Mouse (Mus musculus) forebrain, embryonic 12.5 days (tissue): Measurements from ENCODE around the gene Rem2. TPM values are rescaled to one million over a fixed set of nuclear protein-coding genes. Genes with fewer than 3 reads are reported as not detected.

Experiments used
- ATAC-seq: fragments of 200-750 bp; cut with Nextera tagmentation; 2 replicates; pipeline ENCODE4 v1.8.0; 2017; ENCODE audit warnings: moderate TSS enrichment; ENCODE audit not compliant: low FRiP score
- H3K27ac ChIP-seq: fragments of 300-500 bp; sonication (generic); 2 replicates; pipeline ENCODE4 v1.5.1; 2016; ENCODE audit warnings: mild to moderate bottlenecking
- H3K27me3 ChIP-seq: fragments of 300-500 bp; sonication (generic); 2 replicates; pipeline ENCODE4 v1.6.1; 2016; ENCODE audit warnings: mild to moderate bottlenecking
- H3K36me3 ChIP-seq: fragments of 300-500 bp; sonication (generic); replicated peaks from 2 replicates; pipeline ENCODE4 v1.6.1; 2016; ENCODE audit warnings: mild to moderate bottlenecking
- H3K4me1 ChIP-seq: fragments of 300-500 bp; sonication (generic); 2 replicates; pipeline ENCODE4 v1.6.1; 2016
- H3K4me2 ChIP-seq: fragments of 300-500 bp; sonication (generic); 2 replicates; pipeline ENCODE4 v1.6.1; 2016; ENCODE audit warnings: mild to moderate bottlenecking, moderate library complexity
- H3K4me3 ChIP-seq: fragments of 300-500 bp; sonication (generic); replicated peaks from 2 replicates; pipeline ENCODE4 v1.5.1; 2016; ENCODE audit warnings: mild to moderate bottlenecking
- H3K9ac ChIP-seq: fragments of 300-500 bp; sonication (generic); 2 replicates; pipeline ENCODE4 v1.6.1; 2016; ENCODE audit warnings: mild to moderate bottlenecking
- H3K9me3 ChIP-seq: fragments of 300-500 bp; sonication (generic); 2 replicates; pipeline ENCODE4 v1.6.1; 2016
- WGBS: fragments of 180-500 bp; shearing (Covaris S2); methylation state at CpG from one replicate; pipeline ENCODE4 v1.1.7; 2016; 5-methylcytosine and 5-hydroxymethylcytosine counted together
- polyA plus RNA-seq: library from polyadenylated mRNA; unstranded; fragments of >200 nt; fragmentation: Nextera tagmentation; extraction: Ambion mirVana; gene quantifications from 2 replicates; pipeline ENCODE4 v1.2.1, GENCODE M21; 2016

The Rem2 gene
- polyA plus RNA-seq, 1 experiment from 2014 or later: 26.1 TPM

DNA sequence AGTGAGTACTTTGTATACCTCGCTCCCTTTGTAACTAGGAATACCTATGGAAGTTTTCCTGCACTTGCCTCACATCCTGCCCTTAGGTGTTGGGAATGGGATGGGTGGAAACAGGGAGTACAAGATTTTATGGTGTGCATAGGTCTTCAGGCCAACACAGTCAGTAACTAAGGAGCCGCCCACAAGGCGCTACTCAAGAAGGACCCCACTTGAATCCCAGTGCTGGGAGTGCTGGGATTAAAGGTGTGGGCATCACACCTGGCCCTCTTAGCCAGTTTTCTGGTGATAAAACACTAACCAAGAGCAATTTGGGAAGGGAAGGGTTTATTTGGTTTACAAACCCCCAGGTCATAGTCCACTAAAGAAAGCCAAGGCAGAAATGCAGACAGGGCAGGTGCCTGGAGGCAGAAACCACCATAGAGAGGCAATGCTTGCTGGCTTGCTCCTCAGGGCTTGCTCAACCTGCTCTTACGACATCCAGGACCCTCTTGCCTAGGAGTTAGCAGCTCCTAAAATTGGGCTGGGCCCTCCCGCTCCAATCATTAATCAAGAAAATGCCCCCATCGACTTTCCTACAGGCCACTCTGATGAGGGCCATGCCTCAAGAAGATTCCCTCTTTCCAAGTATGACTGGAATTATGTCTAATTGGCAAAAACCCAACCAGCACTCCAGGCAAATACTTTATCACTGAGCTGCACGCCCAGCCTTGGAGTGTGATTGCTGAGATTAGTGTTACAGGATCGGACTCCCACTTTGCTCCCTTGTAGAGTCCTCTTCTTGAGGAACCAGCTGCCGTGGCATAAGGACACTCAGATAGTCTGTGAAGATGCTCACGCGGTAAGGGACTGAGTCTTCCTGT, 21.0 kb upstream of the Rem2 start:
- Histone ChIP-seq H3K4me3 (no peak overlapping the region), H3K36me3 (no peaks in the 10 kb centered on the region), H3K27me3 (no peaks in the 10 kb centered on the region), H3K27ac (no peak overlapping the region), H3K9me3 (no peaks in the 10 kb centered on the region), H3K9ac (no peak overlapping the region), H3K4me1 (no peaks in the 10 kb centered on the region), H3K4me2 (no peak overlapping the region)
- ATAC-seq: no peak
- WGBS: 82% methylated on average over 11 of the region's 11 CpGs

DNA sequence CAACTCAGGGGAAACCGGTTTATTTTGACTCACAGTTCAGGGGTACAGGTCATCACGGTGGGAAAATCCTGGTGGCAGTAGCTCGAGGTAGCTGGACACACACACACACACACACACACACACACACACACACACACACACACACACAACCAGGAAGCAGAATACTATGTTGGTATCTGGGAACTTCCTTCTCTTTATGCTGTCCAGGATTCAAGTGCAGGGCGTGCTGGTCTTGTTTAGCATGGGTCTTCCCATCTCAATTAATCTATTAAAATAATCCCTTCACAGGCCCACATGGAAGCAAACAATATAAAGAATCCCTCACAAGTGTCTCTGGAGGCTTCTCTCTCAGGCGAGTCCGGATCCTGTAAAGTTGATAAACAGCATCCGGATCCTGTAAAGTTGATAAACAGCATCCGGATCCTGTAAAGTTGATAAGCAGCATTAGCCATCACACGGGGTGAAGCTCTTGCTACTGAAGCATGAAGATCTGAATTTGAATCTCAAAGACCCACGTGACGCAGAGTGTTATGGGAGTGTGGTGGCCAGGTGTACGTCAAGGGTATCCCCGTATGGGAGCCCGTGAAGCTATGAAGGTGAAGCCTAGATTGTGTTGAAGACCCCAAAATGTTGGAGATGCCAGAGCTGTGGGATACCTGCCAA, 17.9 kb upstream of the Rem2 start:
- Histone ChIP-seq H3K4me3 (no peak overlapping the region), H3K4me2 (no peak overlapping the region), H3K36me3 (no peaks in the 10 kb centered on the region), H3K9me3 (no peaks in the 10 kb centered on the region), H3K27me3 (no peaks in the 10 kb centered on the region), H3K4me1 (no peaks in the 10 kb centered on the region), H3K27ac (no peak overlapping the region), H3K9ac (no peak overlapping the region)
- 89% methylated on average over 14 of the region's 14 CpGs for WGBS
- no peak for ATAC-seq

DNA sequence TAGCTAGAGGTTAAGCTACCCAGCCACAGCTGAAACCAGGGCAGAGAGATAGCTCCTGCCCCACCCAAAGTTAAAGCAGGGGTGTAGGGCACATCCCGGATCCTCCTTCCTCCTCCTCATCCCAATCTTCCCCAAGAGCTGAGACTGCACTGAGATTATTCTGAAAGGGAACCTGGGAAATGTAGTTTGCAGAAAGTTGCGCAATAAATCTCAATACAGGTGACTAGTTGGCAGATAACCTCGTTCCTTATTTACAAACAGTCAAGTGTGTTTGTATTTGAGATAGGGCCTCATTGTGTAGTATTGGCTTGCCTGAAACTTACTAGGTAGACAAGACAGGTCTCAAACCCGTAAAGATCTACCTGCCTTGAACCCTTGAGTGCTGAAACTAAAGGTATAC, 13.8 kb upstream of the Rem2 start:
- 82% methylated on average over 4 of the region's 4 CpGs for WGBS
- Histone ChIP-seq H3K4me3 (no peak overlapping the region), H3K36me3 (no peaks in the 10 kb centered on the region; the same call in 1 of the 2 replicates), H3K9me3 (no peaks in the 10 kb centered on the region), H3K4me2 (no peak overlapping the region), H3K27ac (no peak overlapping the region), H3K9ac (no peak overlapping the region), H3K27me3 (no peaks in the 10 kb centered on the region), H3K4me1 (peaks cover 7% of the 10 kb centered on the region; the same call in 1 of the 2 replicates)
- no peak for ATAC-seq

DNA sequence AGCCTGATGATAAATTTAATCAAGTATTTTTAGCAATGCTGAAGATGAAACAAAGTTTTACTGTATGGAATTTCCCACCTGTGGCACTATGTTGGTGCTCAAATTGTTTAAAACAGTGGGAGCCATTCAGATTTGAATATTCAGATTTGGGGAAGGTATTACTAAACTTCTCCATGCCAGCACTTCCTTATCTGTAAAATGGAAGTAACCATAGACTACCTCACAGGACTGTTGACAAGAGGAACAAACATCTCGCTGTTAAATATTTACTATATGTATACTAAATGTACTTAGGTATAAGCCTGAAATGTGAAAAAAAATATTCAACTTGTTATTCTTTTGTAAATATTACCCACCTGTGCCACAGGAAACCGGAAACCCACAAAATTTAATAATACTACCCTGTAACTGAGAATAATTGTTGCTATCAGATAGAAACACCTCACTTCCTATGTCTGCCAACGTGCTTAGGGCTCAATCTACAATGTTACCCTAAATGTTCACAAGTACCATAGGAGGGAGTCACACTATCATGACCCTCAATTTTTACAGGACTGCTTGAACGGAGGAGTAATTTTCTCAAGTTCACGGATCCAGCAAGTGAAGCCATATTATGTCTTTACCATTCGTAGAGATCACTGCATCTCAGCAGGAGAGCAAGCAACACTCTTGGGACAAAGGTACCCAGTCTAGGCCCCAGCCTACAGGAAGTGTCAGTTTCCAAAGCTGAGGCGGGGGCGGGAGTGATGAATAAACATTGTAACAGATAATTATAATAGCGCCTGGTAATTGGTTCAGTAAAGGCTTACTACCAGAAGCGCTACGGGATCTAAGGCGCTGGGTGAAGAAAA, 12.6 kb upstream of the Rem2 start:
- peak overlapping the region; percentile 82 for H3K4me3 ChIP-seq
- ATAC-seq: no peak
- peak overlapping the region; percentile 69; the same call in 1 of the 2 replicates for H3K27ac ChIP-seq

DNA sequence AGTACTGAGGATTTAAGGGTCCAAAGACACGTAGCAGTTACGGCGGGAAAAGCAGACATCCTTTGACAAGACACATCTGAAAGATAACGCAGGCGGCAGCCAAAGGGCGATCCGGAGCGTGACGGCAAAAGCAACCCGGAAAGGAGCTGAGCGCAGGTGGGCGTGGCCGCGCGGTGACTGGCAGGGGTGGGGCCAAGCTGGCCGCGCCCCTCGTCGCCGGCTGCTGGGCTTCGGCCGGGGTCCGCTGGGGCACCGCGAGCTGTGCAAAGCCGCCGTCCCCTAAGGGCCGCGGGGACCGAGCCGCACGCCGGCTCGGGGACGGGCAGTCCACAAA, 12.0 kb upstream of the Rem2 start, which contains the start of gene Lrp10:
Gene Lrp10 (plus strand): TSS at position 179 of the 334 bp plus-strand sequence.
- H3K9ac ChIP-seq: peak within 1 kb of the TSS; percentile 79
- no peaks in the 10 kb centered on the region for H3K9me3 ChIP-seq
- peak within 1 kb of the TSS; percentile 69; the same call in 1 of the 2 replicates for H3K27ac ChIP-seq
- ATAC-seq: peak; percentile 94
- no peaks in the 10 kb centered on the region for H3K27me3 ChIP-seq
- peaks cover 16% of the 10 kb centered on the region for H3K36me3 ChIP-seq
- 0% methylated on average over 29 of the region's 35 CpGs for WGBS
- H3K4me3 ChIP-seq: peak within 1 kb of the TSS; percentile 82
- peaks cover 7% of the 10 kb centered on the region; the same call in 1 of the 2 replicates for H3K4me1 ChIP-seq
- H3K4me2 ChIP-seq: peak within 1 kb of the TSS; percentile 92

More for the DNA sequence above, 12.6 kb upstream of the Rem2 start:
- Histone ChIP-seq H3K4me1 (peaks cover 7% of the 10 kb centered on the region; the same call in 1 of the 2 replicates), H3K4me2 (peak overlapping the region; percentile 92), H3K27me3 (no peaks in the 10 kb centered on the region), H3K36me3 (peaks cover 10% of the 10 kb centered on the region), H3K9me3 (no peaks in the 10 kb centered on the region), H3K9ac (peak overlapping the region; percentile 79)
- WGBS: 13% methylated on average over 12 of the region's 12 CpGs

DNA sequence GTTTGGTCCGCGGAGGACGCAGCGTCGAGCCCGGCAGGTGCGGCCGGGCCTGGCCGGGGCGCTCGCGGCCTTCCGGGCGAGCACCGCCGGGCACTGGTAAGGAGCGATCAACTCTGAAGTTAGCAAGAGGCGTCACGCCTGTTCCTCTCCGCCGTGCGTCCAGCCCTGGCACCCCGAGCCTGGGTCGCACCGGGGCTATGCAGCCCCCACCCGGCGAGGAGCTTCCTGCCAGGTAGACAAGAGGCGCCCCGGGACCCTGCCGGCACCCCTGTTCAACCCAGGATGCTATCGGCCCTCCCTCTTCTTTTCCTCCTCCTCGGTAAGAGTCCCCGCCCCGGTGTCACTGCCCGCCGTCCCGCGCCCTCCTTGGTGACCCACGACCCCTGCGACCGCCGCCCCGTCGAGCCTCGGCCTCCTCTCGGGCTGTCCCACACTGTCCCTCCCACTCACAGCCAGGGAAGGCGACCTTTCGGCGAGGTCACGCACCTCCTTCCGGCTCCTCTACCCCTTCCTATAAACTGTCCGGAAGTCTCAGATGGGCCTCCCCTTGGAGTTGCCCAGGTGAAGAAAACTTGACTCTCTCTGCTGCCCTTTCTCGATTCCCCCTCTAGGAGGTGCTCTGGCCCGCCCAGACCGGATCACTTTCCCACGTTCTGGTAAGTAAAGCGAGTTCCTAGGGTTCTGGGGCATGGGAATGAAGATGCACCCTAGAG, 11.5 kb upstream of the Rem2 start:
- H3K27me3 ChIP-seq: no peaks in the 10 kb centered on the region
- H3K27ac ChIP-seq: peak overlapping the region; percentile 69; the same call in 1 of the 2 replicates
- H3K4me3 ChIP-seq: peak overlapping the region; percentile 82
- H3K9me3 ChIP-seq: no peaks in the 10 kb centered on the region
- peaks cover 21% of the 10 kb centered on the region for H3K36me3 ChIP-seq
- peak; percentile 78 for ATAC-seq
- H3K4me2 ChIP-seq: peak overlapping the region; percentile 92
- 1% methylated on average over 50 of the region's 57 CpGs for WGBS
- H3K4me1 ChIP-seq: peaks cover 7% of the 10 kb centered on the region; the same call in 1 of the 2 replicates
- H3K9ac ChIP-seq: peak overlapping the region; percentile 79

DNA sequence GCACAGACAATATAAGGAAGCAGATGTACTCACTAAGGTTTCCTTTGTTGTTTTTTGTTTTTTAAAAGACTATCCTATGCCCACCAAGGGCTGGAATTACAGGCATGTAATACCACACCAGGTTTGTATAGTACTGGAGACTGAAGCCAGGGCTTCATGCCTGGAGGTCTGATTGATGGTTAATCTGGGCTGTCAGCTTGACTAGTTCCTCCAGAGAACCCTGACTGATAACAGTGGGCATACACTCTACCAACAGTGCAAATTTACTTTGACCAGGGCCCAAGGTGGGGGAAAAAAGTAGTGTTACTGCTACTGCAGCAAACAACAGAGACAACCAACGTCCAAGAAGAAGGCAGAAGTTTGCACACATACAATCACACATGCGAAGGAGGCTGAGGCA, 4.4 kb upstream of the Rem2 start:
- H3K27me3 ChIP-seq: no peaks in the 10 kb centered on the region
- H3K36me3 ChIP-seq: peaks cover 33% of the 10 kb centered on the region
- H3K27ac ChIP-seq: no peak overlapping the region
- peaks cover 11% of the 10 kb centered on the region for H3K4me1 ChIP-seq
- no peak overlapping the region for H3K9ac ChIP-seq
- ATAC-seq: no peak
- no peak overlapping the region for H3K4me2 ChIP-seq
- no peaks in the 10 kb centered on the region for H3K9me3 ChIP-seq
- WGBS: 92% methylated on average over 2 of the region's 2 CpGs
- H3K4me3 ChIP-seq: no peak overlapping the region

DNA sequence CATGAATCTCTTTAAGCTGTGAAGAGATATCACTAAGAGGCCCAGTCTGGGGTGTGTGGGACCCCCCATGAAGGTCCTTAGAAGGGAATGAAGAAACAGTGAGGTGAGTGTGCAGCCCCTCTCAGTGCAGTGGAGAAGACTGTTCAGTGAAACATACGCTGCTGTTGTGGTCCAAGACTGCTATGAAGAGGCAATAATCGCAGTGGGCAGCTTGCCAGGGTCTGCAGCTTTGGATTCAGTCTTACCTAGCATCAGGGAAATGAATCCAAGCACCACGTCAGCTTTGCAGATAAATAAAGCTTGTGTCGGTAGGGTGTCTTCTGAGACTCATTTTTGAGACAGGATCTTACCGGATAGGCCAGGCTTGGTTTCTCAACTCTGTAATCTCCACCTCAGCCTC, 3.2 kb upstream of the Rem2 start:
- H3K4me3 ChIP-seq: no peak overlapping the region
- 72% methylated on average over 5 of the region's 5 CpGs for WGBS
- H3K27ac ChIP-seq: no peak overlapping the region
- H3K9me3 ChIP-seq: no peaks in the 10 kb centered on the region
- no peak for ATAC-seq
- peaks cover 29% of the 10 kb centered on the region for H3K36me3 ChIP-seq
- no peak overlapping the region for H3K4me2 ChIP-seq
- no peak overlapping the region for H3K9ac ChIP-seq
- peaks cover 22% of the 10 kb centered on the region for H3K4me1 ChIP-seq
- peaks cover 11% of the 10 kb centered on the region for H3K27me3 ChIP-seq

DNA sequence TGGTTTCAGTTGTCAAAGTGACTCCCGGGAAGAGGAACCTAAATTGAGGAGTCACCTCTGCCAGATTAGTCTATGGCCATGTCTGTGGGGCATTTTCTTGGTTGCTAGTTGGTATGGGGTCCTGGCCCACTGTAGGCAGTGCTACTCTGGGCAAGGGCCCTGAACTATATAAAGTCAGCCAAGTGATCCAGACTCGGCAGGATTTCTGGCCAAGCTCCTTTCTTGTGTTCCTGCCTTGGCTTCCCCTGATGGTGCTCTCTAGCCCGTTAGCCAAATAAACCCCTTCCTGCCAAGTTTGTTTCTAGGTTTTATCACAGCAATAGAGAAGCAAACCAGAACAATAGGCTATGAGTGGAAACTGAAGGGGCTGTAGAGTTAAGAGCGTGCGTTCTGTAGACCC, 1.2 kb upstream of the Rem2 start:
- ATAC-seq: no peak
- WGBS: 82% methylated on average over 5 of the region's 5 CpGs

DNA sequence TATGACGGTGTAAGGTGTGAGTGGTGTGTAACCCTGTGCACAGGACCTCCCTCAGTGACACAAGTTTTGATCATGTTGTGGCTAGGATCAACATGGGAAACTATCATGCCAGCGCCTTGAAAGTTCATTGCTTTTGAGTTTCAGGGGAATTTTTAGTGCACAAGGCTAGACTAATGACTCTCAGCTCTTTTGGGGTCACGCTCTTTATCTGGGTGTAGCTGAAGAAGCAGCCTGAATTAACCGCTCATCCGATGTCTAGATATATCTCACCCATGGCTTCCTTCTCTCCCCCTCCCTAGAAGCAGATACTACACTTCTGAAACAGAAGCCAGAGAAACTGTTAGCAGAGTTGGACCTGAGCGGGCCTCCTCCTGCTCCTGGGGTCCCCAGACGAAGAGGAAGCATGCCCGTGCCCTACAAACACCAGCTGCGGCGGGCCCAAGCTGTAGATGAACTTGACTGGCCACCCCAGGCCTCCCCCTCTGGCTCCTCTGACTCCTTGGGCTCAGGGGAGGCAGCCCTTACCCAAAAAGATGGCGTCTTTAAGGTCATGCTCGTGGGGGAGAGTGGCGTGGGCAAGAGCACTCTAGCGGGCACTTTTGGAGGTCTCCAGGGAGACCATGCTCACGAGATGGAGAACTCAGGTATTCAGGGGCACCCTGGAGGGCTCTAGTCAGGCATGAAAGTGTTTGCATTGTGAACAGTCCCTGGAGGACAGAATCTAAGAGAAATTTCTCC, 1.4 kb downstream of the Rem2 start:
- Histone ChIP-seq H3K4me2 (peak overlapping the region; percentile 91), H3K36me3 (no peaks in the 10 kb centered on the region), H3K9ac (peak overlapping the region; percentile 75; the same call in 1 of the 2 replicates), H3K27me3 (peaks cover 43% of the 10 kb centered on the region), H3K4me3 (peak overlapping the region; percentile 58), H3K4me1 (peaks cover 31% of the 10 kb centered on the region), H3K27ac (no peak overlapping the region), H3K9me3 (no peaks in the 10 kb centered on the region)
- 70% methylated on average over 15 of the region's 15 CpGs for WGBS
- ATAC-seq: no peak

More for the DNA sequence above, 1.2 kb upstream of the Rem2 start:
- Histone ChIP-seq H3K9ac (no peak overlapping the region), H3K4me3 (no peak overlapping the region), H3K4me2 (no peak overlapping the region), H3K36me3 (peaks cover 9% of the 10 kb centered on the region), H3K27ac (no peak overlapping the region), H3K27me3 (peaks cover 31% of the 10 kb centered on the region), H3K9me3 (no peaks in the 10 kb centered on the region), H3K4me1 (peaks cover 31% of the 10 kb centered on the region)

DNA sequence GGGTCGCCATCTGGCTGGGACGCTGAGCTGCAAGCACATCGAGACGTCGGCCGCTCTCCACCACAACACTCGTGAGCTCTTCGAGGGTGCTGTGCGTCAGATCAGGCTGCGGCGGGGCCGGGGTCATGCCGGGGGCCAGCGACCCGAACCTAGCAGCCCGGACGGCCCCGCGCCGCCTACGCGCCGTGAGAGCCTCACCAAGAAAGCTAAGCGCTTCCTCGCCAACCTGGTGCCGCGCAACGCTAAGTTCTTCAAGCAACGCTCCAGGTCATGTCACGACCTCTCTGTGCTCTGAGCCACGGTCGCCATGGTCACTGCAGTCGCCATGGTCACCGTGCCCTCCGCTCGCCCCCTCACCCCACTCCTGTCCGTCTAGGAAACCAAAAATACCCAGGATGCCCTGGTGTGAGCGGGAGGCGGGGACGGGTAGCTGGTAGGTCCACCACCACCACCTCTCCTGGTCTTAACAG, 3.6 kb downstream of the Rem2 start:
- no peaks in the 10 kb centered on the region for H3K36me3 ChIP-seq
- H3K27me3 ChIP-seq: peaks cover 43% of the 10 kb centered on the region
- WGBS: 2% methylated on average over 40 of the region's 40 CpGs
- peaks cover 31% of the 10 kb centered on the region for H3K4me1 ChIP-seq
- no peaks in the 10 kb centered on the region for H3K9me3 ChIP-seq
- 0 out of 2 replicates have a peak overlapping the region, but pooled peaks have one; percentile 8 for H3K9ac ChIP-seq
- H3K27ac ChIP-seq: no peak overlapping the region
- peak overlapping the region; percentile 32 for H3K4me3 ChIP-seq
- ATAC-seq: no peak
- peak overlapping the region; percentile 58 for H3K4me2 ChIP-seq
